Comparison of ENCODE assay signal across 7 mouse cellular contexts in the genomic region with DNA sequence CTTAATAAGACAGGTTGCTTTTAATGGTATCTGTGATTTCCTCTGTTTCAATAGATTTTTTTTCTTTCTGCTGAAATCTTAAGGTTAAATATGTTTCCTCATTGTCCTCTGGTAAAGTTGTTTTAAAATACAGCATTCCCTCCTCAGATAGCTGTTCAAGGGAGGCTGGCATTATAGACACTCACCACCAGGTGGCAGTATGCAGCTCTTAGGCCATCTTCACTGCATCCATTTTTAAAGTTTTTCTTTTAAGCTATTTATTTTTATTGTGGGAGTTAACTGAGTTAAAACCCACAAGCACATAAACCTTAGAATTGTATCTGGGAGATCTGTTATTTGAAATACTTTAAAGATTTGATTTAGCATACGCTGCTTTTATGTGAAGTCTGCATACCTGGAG. TPM values are rescaled to one million over a fixed set of nuclear protein-coding genes. Genes with fewer than 3 reads are reported as not detected.
DNase-seq lines count a peak whose midpoint lies in the region; ATAC-seq lines count a peak whose summit lies in the region.

No protein-coding gene starts in this region.

- H3K4me1 ChIP-seq in kidney, embryonic 14.5 days (ENCODE audit: control insufficient read depth, insufficient read depth, low read length) = no peaks in the 10 kb centered on the region

- H3K9me3 ChIP-seq in kidney, embryonic 14.5 days (ENCODE audit: control insufficient read depth, low read length) = no peaks in the 10 kb centered on the region

- H3K27ac ChIP-seq in kidney, embryonic 14.5 days (ENCODE audit: low read depth, low read length) = no peak overlapping the region

- no peaks in the 10 kb centered on the region for H3K36me3 ChIP-seq in kidney, embryonic 14.5 days (ENCODE audit: control insufficient read depth, insufficient read depth, low read length)

- ATAC-seq in kidney, embryonic 14.5 days (ENCODE audit: low FRiP score, low TSS enrichment) = no peak
- ATAC-seq in neutrophil, adult 5-6 weeks (ENCODE audit: extremely low read depth, insufficient number of reproducible peaks, low FRiP score, poor library complexity, severe bottlenecking) = peak; percentile 68; the same call in 1 of the 2 replicates

- peak; percentile 40 for DNase-seq in kidney, adult 9 months
- DNase-seq in CD4-positive helper T cell, adult 2 months (ENCODE audit: low read depth, low spot score) = peak; percentile 54
- DNase-seq in ES-CJ7 (ENCODE audit: low read depth, low spot score) = peak; percentile 27
- DNase-seq in cerebellum, postnatal 14 days = peak; percentile 63 to 64
- peak; percentile 26 for DNase-seq in kidney, postnatal 14 days

- 75% methylated on average over 1 of the region's 1 CpGs for WGBS in kidney, embryonic 14.5 days

- no peak overlapping the region for H3K9ac ChIP-seq in kidney, embryonic 14.5 days (ENCODE audit: low read depth, low read length)

- no peaks in the 10 kb centered on the region for H3K27me3 ChIP-seq in kidney, embryonic 14.5 days (ENCODE audit: control insufficient read depth, insufficient read depth, low read length)

- H3K4me3 ChIP-seq in kidney, embryonic 14.5 days (ENCODE audit: low read length) = no peak overlapping the region

- no peak overlapping the region for H3K4me2 ChIP-seq in kidney, embryonic 14.5 days (replicated peaks; ENCODE audit: low read depth, low read length)

RNA-seq across cellular contexts. Expression of a gene that starts 7.1 kb away (rescaled TPM):
- polyA plus RNA-seq in kidney, embryonic 14.5 days (2014; fragmentation: Nextera tagmentation; extraction: Ambion mirVana) = 5.2 and 12.3 TPM in 2 replicates
- total RNA-seq in neutrophil, adult 5-6 weeks (2017) = 73.3 and 77.5 TPM in 2 replicates
